Mouse (Mus musculus) kidney, postnatal 10 days (tissue): ENCODE measurements at regions not wholly inside any gene's neighbourhood (a gene's known extent, or its start where the extent isn't known, plus 50 kb on each side); places are given as distances from the start of the nearest gene placed in this dataset.

ENCODE experiments used
- DNase-seq: peaks from one replicate; pipeline ENCODE4 v3.0.0; 2021; ENCODE audit warnings: mixed read lengths

DNA sequence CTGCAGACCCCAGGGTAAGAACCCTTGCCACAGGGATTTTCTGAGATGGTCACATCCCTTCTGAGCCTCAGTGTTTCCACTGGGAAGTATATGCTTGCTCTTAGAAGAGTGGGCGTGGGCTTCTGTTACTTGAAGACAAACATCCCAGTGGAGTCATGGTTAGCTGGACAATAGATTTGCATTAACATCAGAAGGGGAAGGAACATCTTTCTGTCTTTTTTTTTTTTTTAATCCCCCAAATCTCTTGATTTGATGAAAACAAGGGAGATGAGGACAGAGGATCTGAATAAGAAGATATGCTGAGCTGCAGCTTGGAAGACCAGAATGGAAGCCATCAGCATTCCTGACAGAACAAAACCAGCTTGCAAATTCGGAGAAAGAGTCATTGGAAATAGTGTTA is 291.7 kb downstream of the 1810013L24Rik start:
- no peak for DNase-seq

DNA sequence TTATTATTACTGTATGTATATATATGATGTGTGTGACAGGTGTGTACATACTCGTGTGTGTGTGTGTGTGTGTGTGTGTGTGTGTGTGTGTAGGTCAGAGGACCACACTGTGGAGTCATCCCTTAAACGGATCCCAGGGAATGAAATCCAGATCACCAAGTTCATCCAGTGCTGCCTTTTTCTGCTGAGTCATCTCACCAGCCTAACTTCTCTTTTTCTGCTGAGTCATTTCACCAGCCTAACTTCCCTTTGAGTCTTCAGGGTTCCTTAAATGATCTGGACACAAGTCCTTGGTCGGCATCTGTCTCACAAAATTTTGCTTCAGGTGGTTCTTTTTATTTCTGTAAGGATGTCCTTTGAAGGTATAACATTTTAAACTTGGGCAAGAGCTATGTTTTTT is 302.2 kb downstream of the 1810013L24Rik start:
- DNase-seq, result no peak

DNA sequence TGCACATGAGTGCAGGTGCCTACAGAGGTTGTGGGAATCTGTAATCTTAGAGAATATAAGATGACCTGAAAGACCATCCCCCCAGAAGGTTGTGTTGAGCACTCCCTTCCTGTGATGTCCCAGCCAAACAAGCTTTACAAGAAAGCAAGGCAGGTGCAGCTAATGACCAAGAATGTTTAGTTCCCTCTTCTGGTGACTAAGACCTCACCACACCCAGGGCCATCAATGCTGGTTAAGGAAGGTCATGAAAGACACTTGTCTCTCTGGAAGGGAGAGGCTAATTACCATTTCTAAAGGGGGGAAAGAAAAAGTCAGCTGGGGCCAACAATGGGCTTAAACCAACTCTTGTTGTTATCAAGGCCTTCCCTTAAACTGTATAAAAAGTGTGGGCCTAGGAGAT is 302.9 kb downstream of the 1810013L24Rik start:
- DNase-seq, result no peak

DNA sequence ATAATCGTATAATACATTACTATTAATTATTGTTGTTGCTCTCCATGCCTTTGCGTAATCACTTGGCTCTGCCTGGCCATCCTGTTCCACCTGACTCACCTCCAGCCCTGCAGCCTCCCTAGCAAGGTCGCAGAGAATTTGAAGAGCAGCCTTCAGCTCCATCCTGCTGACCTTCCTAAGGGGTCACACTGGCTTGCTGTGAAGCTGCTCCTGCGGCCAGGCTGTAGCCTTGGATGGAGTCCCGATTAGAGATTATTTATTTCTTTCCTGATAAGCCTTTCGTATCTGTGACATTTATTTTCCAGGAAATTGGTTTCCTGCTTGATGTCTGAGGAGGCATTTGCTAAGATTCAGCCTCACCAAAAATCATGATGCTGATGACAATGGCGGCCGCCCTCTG is 305.5 kb downstream of the 1810013L24Rik start:
- DNase-seq, result peak; percentile 15

DNA sequence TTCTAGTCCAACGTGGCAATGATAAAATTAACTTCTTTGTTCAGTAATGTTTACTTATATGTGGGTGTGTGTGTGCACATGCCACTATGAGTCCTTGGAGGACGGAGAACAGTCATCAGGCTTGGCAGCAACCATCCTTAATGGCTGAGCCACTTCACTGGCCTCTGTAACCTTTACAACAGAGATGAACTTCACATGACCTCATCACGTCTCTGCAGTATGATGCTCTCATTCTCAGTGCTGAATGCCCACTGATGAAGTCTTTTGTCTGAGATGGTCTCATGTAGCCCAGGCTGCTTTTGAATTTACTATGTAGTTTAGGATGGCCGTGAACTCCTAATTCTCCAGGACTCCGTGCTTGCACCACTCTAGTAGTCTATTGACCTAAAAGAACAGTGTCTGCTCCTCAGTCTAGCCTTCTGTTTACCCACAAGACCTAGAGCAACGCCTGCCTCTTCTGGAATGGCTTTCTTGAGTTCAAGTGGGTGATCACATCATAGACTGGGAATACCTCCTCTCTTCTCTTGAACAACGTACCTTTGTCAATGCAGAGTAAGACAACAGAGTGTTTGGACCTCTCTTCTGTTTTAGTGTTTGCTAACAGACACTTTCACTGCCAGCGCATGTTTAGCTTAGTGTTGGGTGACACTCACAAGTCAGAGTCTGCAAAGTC is 308.8 kb downstream of the 1810013L24Rik start:
- DNase-seq, result no peak

DNA sequence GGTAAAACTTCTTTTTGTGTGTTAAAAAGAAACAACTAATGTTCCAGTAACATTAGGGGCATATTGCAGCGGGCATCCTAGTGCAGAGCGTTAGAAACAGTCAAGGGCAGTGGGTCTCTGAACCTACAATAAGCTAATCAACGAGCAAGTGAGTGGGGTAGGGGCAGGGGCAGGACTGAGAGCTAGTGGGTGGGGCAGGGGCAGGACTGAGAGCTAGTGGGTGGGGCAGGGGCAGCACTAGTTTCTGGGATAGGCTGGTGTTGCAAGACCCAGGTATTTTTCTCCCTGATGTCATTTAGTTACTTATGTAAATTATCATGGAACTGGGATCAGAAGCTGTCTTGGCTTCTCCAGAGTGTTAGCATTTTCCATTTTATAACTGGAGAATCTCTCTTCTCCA is 309.5 kb downstream of the 1810013L24Rik start:
- no peak for DNase-seq

DNA sequence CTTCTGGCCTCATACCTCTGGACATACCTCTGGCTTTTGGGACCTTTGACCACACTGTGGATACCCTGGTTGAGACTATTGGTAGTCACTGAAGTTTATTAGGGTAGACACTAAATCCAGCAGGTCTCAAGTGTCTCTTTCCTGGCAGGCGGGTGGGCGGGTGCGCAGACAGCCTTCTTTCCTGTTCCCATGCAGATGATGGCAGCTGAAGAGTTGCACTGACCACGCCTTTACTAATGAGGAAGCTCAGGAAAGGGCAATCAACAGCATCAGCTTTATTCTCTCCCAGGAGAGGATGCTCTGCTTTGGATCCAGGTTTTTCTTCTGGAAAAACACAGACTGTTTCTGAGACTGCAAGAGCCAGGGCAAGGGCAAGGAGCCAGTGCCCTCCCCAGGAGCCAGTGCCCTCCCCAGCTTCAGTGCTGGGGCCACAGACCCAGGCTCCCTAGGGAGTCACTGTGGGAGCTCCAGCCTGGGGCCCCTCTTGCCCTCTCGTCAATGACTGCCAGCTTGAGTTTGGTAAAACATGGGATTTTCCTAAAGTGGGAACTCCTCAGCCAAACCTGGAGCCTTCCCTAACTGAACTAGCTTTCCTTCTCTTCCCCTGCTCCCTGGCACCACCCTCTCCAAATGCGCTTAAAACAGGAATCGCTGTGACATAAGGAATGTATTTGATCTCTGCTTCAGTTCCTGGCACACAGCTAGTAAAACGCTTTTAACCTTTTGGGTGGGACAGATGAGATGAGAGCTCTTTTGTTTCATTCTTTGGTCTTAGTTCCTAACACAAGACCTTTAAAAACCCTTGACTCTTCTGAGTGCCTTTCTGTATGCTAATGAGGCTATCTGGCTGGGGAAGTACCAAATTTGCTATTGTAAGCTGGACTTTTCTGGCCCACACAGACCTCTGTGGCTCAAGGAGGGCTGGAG is 319.6 kb downstream of the 1810013L24Rik start:
- DNase-seq, result peak; percentile 25

DNA sequence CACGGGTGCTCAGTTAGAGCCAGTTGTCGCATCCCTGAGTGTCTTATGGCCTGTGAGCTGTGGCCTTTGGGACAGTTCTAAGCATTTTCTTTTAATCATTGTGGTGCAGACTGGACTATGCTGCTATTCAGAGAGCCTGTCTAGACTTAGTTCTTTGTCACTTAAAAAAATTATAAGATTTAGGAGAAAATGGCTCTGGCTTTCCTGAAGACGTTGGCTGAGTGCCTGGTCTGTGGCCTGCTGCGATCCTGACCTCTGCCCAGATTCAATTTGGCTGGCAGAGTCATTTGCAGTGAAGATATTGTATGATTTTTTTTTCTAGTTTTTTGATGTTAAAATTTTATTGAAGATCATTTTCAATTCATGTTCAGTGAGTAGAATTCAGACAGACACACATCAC is 322.0 kb downstream of the 1810013L24Rik start:
- DNase-seq, result peak; percentile 68

DNA sequence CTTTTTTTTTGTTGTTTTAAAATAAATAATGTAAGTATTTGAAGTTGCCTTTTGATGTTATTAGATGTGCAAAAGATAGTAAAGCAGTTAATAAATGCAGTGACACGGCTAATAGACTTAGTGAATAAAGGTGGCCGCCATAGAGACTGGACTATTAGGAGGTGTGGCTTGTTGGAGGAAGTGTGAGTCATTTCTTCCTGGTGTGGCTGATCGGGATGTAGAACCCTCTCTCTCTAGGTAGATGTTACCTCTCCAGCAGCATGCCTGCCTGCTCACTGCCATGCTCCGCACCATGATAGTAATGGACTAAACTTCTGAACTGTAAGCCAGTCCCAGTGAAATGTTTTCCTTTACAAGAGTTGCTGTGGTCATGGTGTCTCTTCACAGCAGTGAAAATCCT is 323.6 kb downstream of the 1810013L24Rik start:
- no peak for DNase-seq

DNA sequence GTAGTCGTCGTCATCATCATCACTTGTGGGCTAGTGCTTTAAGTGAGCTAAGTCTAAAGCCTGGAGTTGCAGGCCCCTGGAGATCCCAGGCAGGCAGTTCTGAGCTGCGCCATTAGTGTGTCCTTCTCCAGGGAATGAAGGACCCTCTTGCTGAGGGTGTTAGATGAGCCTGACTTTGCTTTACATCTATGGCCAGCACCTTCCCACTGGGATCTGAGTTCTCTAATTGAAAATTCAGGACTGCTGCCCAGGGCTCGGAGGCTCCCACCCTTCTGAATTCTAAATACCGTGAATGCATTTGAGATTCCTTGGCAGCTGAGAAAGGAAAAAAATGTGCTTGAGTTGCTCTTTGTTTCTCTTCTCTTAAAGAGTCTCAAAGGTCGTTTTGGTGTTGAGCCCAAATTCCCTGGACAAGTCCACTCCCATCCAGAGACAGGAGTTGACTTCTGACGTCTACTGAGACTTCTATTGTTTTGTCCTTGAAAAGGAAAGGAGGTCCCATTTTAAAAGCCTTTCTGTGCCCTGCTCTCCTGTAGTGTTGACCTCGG is 335.9 kb downstream of the 1810013L24Rik start:
- DNase-seq, result peak; percentile 11

DNA sequence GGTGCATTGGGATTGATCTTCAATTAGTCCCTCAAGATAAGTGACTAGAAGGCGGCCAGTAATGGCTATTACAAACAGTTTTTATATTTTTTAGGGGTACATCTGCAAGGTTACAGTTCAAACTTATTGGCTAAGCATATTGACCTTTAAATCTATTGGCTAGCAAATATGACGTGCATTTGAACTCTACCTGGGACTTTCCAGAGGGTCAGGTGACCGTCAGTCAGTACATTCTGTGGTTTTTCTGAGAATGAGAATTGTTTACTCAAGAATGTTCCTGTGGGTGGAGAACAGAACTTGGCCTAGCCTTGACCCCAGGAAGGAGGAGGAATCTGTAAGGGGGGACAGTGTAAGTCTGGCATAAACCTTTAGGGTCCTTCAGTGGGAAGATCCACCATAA is 346.5 kb downstream of the 1810013L24Rik start:
- no peak for DNase-seq

DNA sequence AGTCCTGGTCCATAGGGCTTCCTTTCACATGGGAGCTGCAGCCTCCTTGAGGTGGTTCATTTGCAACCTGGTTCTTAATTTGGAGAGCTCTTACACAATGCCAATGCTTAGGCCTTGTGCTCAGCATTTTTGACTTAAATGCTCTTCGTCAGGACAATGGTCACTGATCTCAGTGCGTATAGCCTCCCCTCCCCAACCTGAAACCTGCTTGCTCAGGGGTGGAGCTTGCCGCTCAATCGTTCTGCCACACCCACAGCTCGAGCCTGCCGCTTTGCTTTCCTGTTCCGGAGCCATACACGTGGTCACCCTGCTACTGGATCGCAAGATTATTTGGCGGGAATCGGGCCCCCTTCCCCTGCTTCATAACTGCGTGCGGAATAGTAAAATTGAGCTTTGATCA is 365.9 kb downstream of the 1810013L24Rik start:
- DNase-seq, result no peak

DNA sequence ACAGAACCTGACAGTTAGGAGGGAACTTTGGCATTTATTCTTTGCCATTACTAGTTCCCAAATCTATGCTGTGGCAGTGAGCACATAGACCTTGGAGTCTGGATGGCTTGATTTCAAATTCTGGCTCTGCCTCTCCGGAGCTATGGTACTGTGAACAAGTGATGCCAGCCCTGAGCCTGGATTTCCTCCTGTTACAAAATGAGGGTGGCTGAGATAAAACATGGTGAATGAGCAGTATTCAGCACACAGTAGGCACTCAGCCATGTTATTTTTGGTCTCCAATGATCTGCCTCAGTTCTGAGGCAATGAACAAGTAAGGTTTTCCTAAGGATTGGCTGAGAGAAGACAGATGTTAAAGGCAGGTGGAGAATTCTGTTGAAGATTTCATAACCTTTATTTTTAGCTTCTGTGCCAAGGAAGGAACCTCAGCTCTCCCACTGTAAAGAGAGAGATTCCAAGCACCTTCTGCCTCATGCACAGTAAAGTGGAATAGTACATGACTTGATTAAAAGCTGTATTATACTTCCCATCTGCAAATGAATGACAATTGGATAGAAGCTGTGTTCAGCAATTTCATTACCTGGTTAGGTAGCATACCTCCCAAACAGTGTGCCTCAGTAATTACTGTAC is 369.1 kb downstream of the 1810013L24Rik start:
- DNase-seq, result no peak

DNA sequence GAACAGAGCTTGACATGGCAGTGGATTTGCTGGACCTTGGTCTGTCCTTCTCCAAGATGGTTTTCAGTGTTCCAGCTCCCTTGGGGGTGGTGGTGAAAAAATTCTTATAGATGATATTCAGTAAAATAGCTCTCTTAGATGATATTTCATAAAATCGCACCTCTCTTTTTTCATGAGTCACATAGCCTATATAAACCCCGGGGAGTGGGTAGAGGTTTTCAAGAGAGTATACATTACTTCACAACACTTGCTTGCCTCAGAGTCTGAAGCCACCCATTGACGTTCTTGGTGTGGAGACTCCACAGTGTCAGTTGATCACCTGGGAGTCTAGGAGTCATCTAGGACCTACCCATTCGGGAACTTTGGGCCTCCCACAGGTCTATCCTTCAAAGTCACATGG is 378.7 kb downstream of the 1810013L24Rik start:
- DNase-seq, result no peak

DNA sequence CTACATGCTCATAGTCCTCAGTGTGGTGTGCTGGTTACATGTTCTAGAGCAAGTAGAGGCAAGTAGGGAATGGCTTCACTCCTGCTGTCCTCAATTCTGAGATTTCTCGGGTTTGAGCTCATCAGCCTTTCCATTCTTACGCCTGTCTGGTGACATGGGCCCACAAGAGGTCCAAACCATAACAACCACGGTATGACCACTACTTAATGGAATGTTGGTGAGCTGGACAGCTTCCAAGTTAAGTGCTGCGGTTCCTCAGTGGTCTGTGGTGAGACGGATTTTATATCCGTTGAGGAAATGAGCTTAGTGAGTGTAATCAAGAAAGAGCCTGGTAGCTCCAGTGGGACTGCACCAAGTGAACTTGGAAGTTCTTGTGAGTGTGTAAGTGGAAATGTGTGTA is 381.6 kb downstream of the 1810013L24Rik start:
- no peak for DNase-seq

DNA sequence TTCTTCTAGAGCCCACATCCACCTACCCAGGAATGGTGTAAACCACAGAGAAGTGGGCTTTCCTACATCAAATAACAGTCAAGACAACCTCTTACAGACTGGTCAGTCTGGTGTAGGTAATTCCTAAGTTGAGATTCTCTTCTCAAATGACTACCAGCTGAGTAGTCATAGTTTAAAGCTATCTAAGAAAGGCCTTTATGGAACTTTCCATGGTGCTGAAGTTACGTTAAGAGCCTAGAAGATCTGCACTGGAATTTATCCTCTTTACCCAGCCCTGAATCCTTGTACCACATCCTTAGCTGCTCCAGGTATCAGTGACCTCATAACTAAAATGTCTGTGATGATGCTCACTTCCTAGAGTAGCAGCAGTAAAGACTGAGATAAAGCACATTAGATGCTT is 385.2 kb downstream of the 1810013L24Rik start:
- no peak for DNase-seq

DNA sequence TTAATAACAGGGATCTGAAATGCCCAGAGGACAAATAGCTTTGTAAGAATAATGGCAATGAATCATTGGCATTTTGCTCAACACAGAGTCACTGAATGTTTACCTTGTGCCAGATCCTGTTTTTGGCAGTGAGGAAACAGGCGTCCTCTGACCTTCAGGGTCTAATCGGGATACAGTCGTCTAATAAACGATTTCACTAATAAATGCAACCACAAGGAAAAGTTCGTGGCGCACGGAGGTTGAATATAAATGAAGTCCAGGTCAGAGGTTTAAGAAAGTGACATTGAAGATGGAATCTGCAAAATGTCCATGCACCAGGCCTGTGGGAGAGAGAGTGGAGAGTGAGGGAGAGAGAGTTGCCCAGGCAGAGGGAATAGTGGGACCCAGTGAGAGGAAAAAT is 387.5 kb downstream of the 1810013L24Rik start:
- no peak for DNase-seq

DNA sequence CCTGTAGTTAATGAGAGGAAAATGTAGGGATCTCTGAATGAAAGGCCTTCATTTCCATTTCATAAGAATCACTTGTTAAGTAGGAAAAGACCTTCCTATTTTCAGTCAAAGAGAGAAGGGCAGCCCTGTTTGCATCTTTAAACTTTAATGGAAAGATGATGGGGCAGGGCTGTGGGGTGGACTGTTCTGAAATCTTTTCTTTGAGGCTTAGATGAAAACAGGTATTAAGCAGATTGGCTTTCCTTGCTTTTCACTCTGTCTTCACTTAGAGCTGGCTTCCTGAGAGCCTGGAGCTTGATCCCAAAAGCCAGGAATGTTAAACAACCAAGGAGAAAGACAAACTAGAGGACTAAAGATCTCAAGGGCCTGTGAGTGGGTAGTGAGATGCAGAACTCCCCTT is 400.3 kb downstream of the 1810013L24Rik start:
- no peak for DNase-seq

DNA sequence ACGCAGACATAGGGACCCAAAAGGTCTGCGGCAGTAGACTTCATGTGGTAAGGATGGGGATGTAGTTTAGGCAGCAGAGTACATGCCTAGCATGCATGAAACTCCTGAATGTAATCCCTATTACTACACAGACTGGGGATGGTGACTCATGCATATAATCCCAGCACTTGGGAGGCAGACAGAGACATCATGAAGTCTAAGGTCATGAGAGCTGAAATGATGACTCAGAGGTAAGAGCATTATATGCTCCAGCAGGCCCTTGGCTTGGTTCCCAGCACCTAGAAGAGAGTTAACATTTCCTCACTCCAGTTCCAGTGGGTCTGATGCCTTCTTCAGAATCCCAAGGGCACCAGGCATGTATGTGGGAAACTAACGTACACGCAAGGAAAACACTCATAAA is 412.2 kb downstream of the 1810013L24Rik start:
- DNase-seq, result no peak

DNA sequence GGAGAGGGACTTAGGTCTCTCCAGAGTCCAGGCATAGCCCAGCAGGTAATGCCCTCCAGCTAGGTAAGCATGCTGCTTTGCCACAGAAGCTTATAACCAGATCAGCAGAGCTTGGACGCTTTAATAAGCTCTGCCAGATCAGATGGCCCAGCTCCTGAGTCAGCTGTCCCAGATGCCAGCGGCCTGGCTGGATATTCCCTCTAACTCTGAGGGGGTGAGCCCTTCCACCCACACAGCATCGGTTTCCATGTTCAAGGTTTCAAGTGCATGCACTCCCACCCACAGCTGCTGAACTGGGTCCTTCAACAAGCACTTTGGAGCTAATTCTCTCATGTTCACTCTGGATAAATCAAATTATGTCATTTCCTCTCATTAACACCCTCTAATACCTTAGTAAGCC is 417.3 kb downstream of the 1810013L24Rik start:
- no peak for DNase-seq

DNA sequence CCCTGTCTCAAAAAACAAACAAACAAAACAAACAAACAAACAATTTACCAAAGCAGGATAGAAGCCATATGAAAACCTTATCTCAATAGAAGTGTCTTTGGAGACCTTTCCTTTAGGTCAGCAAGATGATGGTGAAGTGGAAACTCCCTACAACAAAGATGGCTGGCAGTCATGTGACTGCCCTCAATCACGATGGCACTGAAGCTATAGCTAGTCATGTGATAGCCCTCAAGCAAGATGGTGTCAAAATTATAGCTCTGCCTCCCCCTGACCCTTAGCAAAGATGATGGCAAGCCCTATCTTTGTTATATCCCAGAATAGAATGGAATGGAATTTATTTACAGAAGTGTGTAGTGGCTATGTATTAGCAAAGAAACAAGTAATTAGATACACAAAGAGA is 423.2 kb downstream of the 1810013L24Rik start:
- DNase-seq, result no peak

DNA sequence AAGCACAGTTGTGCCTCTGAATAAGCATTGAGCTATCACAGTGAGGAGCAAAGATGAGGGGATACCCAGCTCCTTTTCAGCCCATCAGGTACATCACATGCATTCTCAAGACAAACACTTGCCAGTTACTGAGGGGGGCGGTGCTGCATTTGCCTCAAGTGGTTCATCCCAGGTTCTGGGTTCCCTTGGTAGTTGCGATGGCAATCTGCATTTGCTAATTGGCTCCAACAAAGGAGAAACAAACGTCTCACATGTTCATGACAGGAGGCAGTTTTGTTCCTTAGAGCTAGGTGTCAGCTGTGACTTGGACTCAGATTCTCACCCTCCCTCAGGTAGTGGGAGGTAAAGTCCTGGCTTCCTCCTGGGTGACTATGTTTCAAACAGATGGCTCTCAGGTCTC is 425.5 kb downstream of the 1810013L24Rik start:
- DNase-seq, result no peak

DNA sequence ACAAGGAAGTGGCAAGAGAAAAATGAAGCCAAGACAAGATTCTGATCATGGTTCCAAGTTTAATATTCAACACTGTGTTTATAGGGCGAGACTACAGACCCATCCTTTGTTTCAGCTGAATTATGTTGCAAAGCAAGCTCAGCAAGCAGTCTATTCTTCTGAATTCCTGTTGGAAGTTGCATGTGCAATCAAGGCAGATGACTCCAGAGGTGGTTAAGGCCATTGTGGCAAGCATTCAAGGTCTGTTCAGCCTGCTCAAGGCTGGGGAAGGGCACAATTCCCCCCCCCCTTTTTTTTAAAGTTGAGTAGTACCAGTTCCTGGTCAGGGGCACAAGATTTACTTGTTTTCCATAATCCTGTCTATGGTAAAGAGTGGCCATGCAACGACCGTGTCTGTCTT is 431.1 kb downstream of the 1810013L24Rik start:
- DNase-seq, result no peak
